Mouse (Mus musculus): ENCODE measurements around the gene Vps53. TPM values are rescaled to one million over a fixed set of nuclear protein-coding genes. Genes with fewer than 3 reads are reported as not detected.

Gene Vps53
- 26.0 TPM for polyA plus RNA-seq (2014; fragmentation: Illumina TruSeq; extraction: RNeasy Lipid Tissue Mini Kit (QIAGEN cat#74804); ENCODE audit: insufficient read depth, low read depth, low replicate concordance)

DNA sequence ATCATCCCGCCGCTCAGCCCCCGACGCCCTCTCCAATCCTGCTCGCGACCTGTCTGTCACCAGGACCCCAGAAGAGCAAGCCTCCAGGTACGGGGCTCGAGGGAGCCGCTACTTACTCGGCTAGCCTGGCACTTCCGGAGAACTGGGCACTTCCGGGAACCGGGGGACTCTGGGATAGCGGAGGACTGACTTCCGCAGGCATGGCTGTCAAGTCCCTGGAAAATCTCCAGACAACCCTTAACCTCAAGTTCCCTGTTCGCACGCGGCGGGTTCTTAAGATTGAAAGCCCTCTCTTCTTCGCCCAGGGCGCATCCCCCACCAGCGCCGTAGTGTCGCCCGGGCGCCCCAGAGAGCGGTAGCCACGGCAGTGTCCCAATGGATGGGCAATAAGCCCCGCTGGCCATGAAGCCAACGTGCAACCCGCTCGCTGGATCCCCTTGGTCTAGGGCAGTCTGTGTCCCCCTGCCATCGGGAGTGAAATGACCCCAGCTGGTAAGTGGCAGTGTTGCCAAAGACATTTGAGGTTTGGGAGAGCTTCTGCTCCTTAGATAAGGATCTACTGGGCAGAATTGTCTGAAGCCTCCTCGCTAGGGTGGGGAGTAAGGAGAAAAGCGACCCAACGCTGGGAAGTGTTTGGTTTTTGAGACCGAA lies at the start of gene Vps53, which contains the start of gene Fam57a:
TSS of gene Vps53 (minus strand) at position 153 of the 651 bp plus-strand sequence.
TSS of gene Fam57a (plus strand) at position 177 of the 651 bp plus-strand sequence.

GRCm38 (mm10) chr11:76217390-76217800 lies 37.9 kb upstream of the Vps53 start, which contains the start of the genes Dbil5 and Gemin4:
Gene Dbil5 (plus strand): TSS chr11:76217608.
Gene Gemin4 (minus strand): TSS chr11:76217664.

GRCm38 (mm10) chr11:76027139-76028071 lies 152.0 kb downstream of the Vps53 start, which contains the start of gene Rflnb:
Gene Rflnb (minus strand): TSS chr11:76027782.

GRCm38 (mm10) chr11:75999440-76000155 lies 179.8 kb downstream of the Vps53 start, which contains the start of gene 1700016K19Rik:
Gene 1700016K19Rik (plus strand): TSS chr11:75999912.

Other genes with a start within 250 kb of the Vps53 start
- gene Rph3al, start 241.2 kb downstream of the Vps53 start, polyA plus RNA-seq (2014; fragmentation: Illumina TruSeq; extraction: RNeasy Lipid Tissue Mini Kit (QIAGEN cat#74804); ENCODE audit: insufficient read depth, low read depth, low replicate concordance) = 10.0 TPM
- 27.5 TPM for gene 1700016K19Rik, start 179.7 kb downstream of the Vps53 start, polyA plus RNA-seq (2014; fragmentation: Illumina TruSeq; extraction: RNeasy Lipid Tissue Mini Kit (QIAGEN cat#74804); ENCODE audit: insufficient read depth, low read depth, low replicate concordance)
- gene Rflnb, start 151.9 kb downstream of the Vps53 start, polyA plus RNA-seq (2014; fragmentation: Illumina TruSeq; extraction: RNeasy Lipid Tissue Mini Kit (QIAGEN cat#74804); ENCODE audit: insufficient read depth, low read depth, low replicate concordance) = 14.3 TPM
- 12.7 TPM for gene Fam57a, start within 50 bp of the Vps53 start, polyA plus RNA-seq (2014; fragmentation: Illumina TruSeq; extraction: RNeasy Lipid Tissue Mini Kit (QIAGEN cat#74804); ENCODE audit: insufficient read depth, low read depth, low replicate concordance)
- gene Dbil5, start 38.0 kb upstream of the Vps53 start, polyA plus RNA-seq (2014; fragmentation: Illumina TruSeq; extraction: RNeasy Lipid Tissue Mini Kit (QIAGEN cat#74804); ENCODE audit: insufficient read depth, low read depth, low replicate concordance) = 0.51 TPM
- 6.9 TPM for gene Gemin4, start 38.0 kb upstream of the Vps53 start, polyA plus RNA-seq (2014; fragmentation: Illumina TruSeq; extraction: RNeasy Lipid Tissue Mini Kit (QIAGEN cat#74804); ENCODE audit: insufficient read depth, low read depth, low replicate concordance)
- 5.8 TPM for gene Mrm3, start 64.1 kb upstream of the Vps53 start, polyA plus RNA-seq (2014; fragmentation: Illumina TruSeq; extraction: RNeasy Lipid Tissue Mini Kit (QIAGEN cat#74804); ENCODE audit: insufficient read depth, low read depth, low replicate concordance)
- 56.2 TPM for gene Glod4, start 64.1 kb upstream of the Vps53 start, polyA plus RNA-seq (2014; fragmentation: Illumina TruSeq; extraction: RNeasy Lipid Tissue Mini Kit (QIAGEN cat#74804); ENCODE audit: insufficient read depth, low read depth, low replicate concordance)
- 15.2 TPM for gene Nxn, start 219.5 kb upstream of the Vps53 start, polyA plus RNA-seq (2014; fragmentation: Illumina TruSeq; extraction: RNeasy Lipid Tissue Mini Kit (QIAGEN cat#74804); ENCODE audit: insufficient read depth, low read depth, low replicate concordance)
- gene Timm22, start 227.3 kb upstream of the Vps53 start, polyA plus RNA-seq (2014; fragmentation: Illumina TruSeq; extraction: RNeasy Lipid Tissue Mini Kit (QIAGEN cat#74804); ENCODE audit: insufficient read depth, low read depth, low replicate concordance) = 25.8 TPM

Data from lung, adult 10 weeks (tissue).